Mouse (Mus musculus) heart, embryonic 13.5 days (tissue): ENCODE results near the gene Fbxo44. TPM values are rescaled to one million over a fixed set of nuclear protein-coding genes. Genes with fewer than 3 reads are reported as not detected.

ENCODE experiments used
- ATAC-seq: fragments of 200-750 bp; cut with Nextera tagmentation; 2 replicates; pipeline ENCODE4 v1.8.0; 2017; ENCODE audit warnings: moderate TSS enrichment; ENCODE audit not compliant: insufficient number of reproducible peaks, low FRiP score, low TSS enrichment; ENCODE audit errors: extremely low read depth
- H3K27ac ChIP-seq: fragments of 300-500 bp; sonication (generic); replicated peaks from 2 replicates; pipeline ENCODE4 v1.5.1; 2015; ENCODE audit warnings: moderate library complexity, mild to moderate bottlenecking, inconsistent platforms
- H3K27me3 ChIP-seq: fragments of 300-500 bp; sonication (generic); replicated peaks from 2 replicates; pipeline ENCODE4 v1.6.1; 2015; ENCODE audit warnings: mild to moderate bottlenecking, inconsistent platforms
- H3K36me3 ChIP-seq: fragments of 300-500 bp; sonication (generic); 2 replicates; pipeline ENCODE4 v1.6.1; 2015; ENCODE audit warnings: mild to moderate bottlenecking, inconsistent platforms
- H3K4me1 ChIP-seq: fragments of 300-500 bp; sonication (generic); 2 replicates; pipeline ENCODE4 v1.6.1; 2015; ENCODE audit warnings: inconsistent platforms
- H3K4me2 ChIP-seq: fragments of 300-500 bp; sonication (generic); 2 replicates; pipeline ENCODE4 v1.6.1; 2015; ENCODE audit warnings: inconsistent platforms, mild to moderate bottlenecking, moderate library complexity
- H3K4me3 ChIP-seq: fragments of 300-500 bp; sonication (generic); 2 replicates; pipeline ENCODE4 v1.5.1; 2015; ENCODE audit warnings: moderate library complexity, mild to moderate bottlenecking, inconsistent platforms
- H3K9ac ChIP-seq: fragments of 300-500 bp; sonication (generic); 2 replicates; pipeline ENCODE4 v1.6.1; 2015; ENCODE audit warnings: inconsistent platforms, mild to moderate bottlenecking, moderate library complexity
- H3K9me3 ChIP-seq: fragments of 300-500 bp; sonication (generic); 2 replicates; pipeline ENCODE4 v1.6.1; 2016; ENCODE audit warnings: inconsistent platforms
- WGBS: fragments of 180-500 bp; shearing (Covaris S2); methylation state at CpG from one replicate; pipeline ENCODE4 v1.1.7; 2015; ENCODE audit warnings: mixed read lengths; 5-methylcytosine and 5-hydroxymethylcytosine counted together
- polyA plus RNA-seq: library from polyadenylated mRNA; unstranded; fragments of >200 nt; fragmentation: Nextera tagmentation; extraction: Ambion mirVana; gene quantifications from 2 replicates; pipeline ENCODE4 v1.2.1, GENCODE M21; 2015

The Fbxo44 gene
- polyA plus RNA-seq, 1 experiment from 2014 or later = 20.9 TPM

DNA sequence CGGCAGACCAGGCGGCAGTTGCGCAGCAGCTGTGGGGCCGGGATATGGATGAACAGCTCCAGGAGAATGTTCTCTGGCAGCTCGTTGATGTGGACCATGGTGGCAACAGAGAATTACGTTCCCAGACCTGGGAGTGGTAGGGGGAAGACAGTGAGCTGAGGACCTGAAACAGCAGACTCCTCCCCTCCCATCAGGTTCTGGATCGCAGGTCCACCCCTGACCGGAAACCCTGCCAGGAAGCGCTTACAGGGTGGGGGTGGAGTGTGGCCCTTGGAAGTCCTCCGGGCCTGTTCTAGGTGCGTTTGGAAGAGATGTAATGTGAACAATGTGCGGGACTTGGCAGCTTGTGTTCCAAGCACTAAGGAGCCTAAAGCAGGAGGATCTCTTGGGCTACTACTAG is 10.7 kb downstream of the Fbxo44 start:
- ATAC-seq = no peak
- WGBS = 42% methylated on average over 12 of the region's 12 CpGs
- peaks cover 15% of the 10 kb centered on the region for H3K4me1 ChIP-seq
- H3K27ac ChIP-seq = no peak overlapping the region
- H3K4me2 ChIP-seq = peak overlapping the region; percentile 82
- no peaks in the 10 kb centered on the region for H3K9me3 ChIP-seq
- H3K36me3 ChIP-seq = peaks cover 50% of the 10 kb centered on the region
- H3K4me3 ChIP-seq = peak overlapping the region; percentile 68
- peaks cover 8% of the 10 kb centered on the region; the same call in 1 of the 2 replicates for H3K27me3 ChIP-seq
- H3K9ac ChIP-seq = 0 out of 2 replicates have a peak overlapping the region, but pooled peaks have one; percentile 44

DNA sequence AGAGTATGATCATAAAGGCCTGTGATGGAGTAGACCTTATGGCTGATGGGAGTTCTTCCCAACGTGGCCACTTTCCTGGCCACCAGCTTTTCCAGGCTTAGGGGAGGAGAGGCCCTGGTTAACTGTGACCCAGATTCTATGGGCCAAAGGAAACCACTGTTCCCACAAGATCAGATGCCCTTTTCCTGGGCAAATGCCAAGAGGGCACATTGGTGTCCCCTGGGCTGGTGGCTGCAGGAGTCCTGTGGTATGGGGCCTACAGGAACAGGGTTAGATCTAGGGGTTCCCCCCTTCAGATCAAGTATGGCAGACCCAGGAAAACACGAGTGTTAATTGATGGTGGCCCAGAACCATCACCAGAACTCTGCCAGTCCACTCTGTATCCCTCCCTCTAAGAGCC is 12.6 kb downstream of the Fbxo44 start:
- H3K27me3 ChIP-seq = peaks cover 8% of the 10 kb centered on the region; the same call in 1 of the 2 replicates
- WGBS = 78% methylated on average over 2 of the region's 2 CpGs

DNA sequence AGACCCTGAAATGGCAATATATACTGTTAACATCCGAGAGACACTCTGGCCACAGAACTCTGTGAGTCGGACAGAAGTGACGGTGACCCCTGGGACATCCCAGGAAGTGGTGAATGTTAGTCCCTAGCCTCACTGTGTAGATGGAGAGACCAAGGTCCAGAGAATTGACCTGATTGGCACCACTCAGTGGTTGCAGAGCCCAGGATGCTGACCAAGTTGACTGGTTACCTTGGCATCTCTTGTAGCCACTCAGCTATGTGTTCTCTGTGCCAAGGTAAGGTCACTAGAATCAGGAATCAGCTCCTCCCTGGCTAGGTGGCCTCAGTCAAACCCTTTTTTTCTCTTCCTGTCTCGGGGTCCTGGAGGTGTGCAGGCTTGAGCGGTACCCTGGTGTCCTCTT is 16.6 kb downstream of the Fbxo44 start:
- no peak for ATAC-seq
- Histone ChIP-seq H3K4me3 (no peak overlapping the region), H3K4me2 (no peak overlapping the region), H3K27ac (no peak overlapping the region), H3K4me1 (peaks cover 11% of the 10 kb centered on the region; the same call in 1 of the 2 replicates), H3K27me3 (peaks cover 10% of the 10 kb centered on the region), H3K36me3 (peaks cover 40% of the 10 kb centered on the region), H3K9ac (no peak overlapping the region), H3K9me3 (no peaks in the 10 kb centered on the region)
- 78% methylated on average over 5 of the region's 5 CpGs for WGBS

More for the DNA sequence above, 12.6 kb downstream of the Fbxo44 start:
- H3K4me3 ChIP-seq = no peak overlapping the region
- H3K4me2 ChIP-seq = no peak overlapping the region
- no peak overlapping the region for H3K27ac ChIP-seq
- no peak overlapping the region for H3K9ac ChIP-seq
- H3K9me3 ChIP-seq = no peaks in the 10 kb centered on the region
- peaks cover 15% of the 10 kb centered on the region for H3K4me1 ChIP-seq
- ATAC-seq = no peak
- H3K36me3 ChIP-seq = peaks cover 45% of the 10 kb centered on the region

DNA sequence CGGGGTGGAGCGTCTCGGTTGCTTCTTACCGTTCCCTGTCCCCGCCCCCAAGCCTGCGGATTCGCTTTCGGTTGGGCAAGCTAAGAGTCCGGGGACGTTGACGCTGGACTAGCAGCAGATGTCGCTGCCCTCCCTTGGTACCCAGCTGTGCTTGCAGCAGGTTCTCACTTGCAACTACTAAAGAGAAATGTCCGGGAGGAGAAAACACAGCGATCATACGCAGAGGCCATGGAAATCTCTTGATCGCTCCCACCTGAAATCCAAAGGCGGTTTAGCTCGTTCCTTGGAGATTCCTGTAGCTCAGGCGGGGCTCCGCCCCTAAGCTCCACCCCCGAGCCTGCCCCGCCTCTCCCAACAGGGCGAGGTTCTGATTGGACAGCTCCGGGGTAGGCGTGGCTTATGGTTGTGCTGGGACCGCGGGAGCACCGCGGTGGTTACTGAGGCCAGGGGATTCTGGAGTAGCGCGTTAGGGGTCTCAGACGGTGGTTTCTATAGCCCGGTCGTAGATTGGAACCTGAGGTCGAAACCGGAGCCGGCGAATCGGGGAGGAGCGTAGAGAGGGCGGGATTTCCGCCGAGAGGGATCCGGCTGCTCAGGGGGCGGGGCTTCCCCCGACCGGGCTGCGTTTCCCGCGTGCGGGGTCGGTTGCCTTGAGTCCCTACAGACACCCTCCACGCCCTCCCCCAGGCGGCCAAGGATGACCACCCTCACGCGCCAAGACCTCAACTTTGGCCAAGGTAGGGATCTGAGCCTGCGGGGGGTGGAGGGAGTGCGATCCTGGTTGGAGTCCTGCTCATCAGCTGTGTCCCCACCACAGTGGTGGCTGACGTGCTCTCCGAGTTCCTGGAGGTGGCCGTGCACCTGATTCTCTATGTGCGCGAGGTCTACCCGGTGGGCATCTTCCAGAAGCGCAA is 19.9 kb downstream of the Fbxo44 start:
- under 1% methylated on average over 65 of the region's 65 CpGs for WGBS
- peak overlapping the region; percentile 95 for H3K4me2 ChIP-seq
- H3K9ac ChIP-seq = peak overlapping the region; percentile 87
- H3K27me3 ChIP-seq = peaks cover 29% of the 10 kb centered on the region
- H3K4me1 ChIP-seq = peaks cover 11% of the 10 kb centered on the region; the same call in 1 of the 2 replicates
- peak; percentile 89 for ATAC-seq
- no peaks in the 10 kb centered on the region for H3K9me3 ChIP-seq
- peaks cover 14% of the 10 kb centered on the region for H3K36me3 ChIP-seq
- H3K4me3 ChIP-seq = peak overlapping the region; percentile 80
- peak overlapping the region; percentile 85 for H3K27ac ChIP-seq

DNA sequence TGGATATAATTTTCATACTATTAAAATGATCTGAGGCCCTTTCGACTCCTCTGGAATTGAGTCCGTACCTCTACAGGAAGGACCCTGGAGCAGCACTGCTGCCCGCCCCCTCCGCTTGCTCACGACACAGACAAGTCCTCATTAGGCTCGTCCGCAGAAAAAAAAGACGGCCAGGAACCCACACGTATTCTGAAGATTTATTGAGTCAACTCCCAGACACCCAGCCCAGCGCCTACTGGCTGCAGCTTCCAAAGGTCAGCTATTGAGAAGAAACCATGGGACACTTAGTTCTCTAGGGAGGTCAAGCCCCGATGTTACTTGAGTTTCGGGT is 20.6 kb downstream of the Fbxo44 start:
- H3K27ac ChIP-seq = no peak overlapping the region
- no peaks in the 10 kb centered on the region for H3K9me3 ChIP-seq
- under 1% methylated on average over 12 of the region's 12 CpGs for WGBS
- H3K36me3 ChIP-seq = peaks cover 8% of the 10 kb centered on the region; the same call in 1 of the 2 replicates
- peaks cover 34% of the 10 kb centered on the region for H3K27me3 ChIP-seq
- peak overlapping the region; percentile 87 for H3K9ac ChIP-seq
- peak overlapping the region; percentile 80 for H3K4me3 ChIP-seq
- no peak for ATAC-seq
- peaks cover 11% of the 10 kb centered on the region; the same call in 1 of the 2 replicates for H3K4me1 ChIP-seq
- peak overlapping the region; percentile 95 for H3K4me2 ChIP-seq

DNA sequence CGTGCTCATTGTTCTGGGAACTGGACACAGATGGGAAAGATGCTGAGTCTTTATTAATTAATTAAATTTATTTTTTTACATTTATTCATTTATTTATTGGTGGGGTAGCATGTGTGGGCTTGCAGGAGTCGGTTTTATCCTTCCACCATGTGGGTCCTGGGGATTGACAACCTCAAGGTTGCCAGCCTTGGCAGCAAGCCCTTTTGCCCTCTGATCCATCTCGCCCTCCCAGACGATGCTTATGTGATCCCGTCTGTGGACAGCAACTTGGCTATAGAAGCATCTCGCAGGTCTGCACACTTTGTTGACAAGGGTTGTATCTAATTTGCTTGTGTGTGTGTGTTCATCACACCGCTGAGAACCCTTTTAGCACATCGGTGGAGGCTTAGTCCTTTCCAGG is 22.8 kb downstream of the Fbxo44 start:
- peaks cover 11% of the 10 kb centered on the region; the same call in 1 of the 2 replicates for H3K4me1 ChIP-seq
- no peak overlapping the region for H3K9ac ChIP-seq
- WGBS = 58% methylated on average over 8 of the region's 8 CpGs
- H3K4me3 ChIP-seq = no peak overlapping the region
- H3K9me3 ChIP-seq = no peaks in the 10 kb centered on the region
- ATAC-seq = no peak
- H3K27me3 ChIP-seq = peaks cover 52% of the 10 kb centered on the region
- no peak overlapping the region for H3K4me2 ChIP-seq
- no peak overlapping the region for H3K27ac ChIP-seq
- no peaks in the 10 kb centered on the region for H3K36me3 ChIP-seq

DNA sequence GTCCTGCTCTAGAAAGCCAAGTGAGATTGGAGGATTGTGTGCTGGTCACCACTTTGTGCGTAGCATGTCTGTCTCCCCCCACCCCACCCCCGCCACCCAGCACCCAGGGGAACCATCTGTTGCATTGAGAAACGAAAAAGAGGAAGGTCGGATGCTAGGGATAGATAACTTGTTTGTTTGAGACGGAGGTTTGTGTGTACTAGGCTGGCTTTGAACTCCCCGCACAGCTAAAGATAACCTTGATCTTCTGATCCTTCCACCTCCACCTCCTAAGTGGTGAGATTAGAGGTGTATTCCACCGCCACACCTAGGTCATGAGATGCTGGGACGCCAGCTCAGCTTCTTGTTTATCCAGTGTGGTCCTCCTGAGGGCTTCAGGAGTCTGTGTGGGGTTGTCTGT is 25.3 kb downstream of the Fbxo44 start:
- 62% methylated on average over 8 of the region's 8 CpGs for WGBS
- Histone ChIP-seq H3K27me3 (peaks cover 77% of the 10 kb centered on the region), H3K27ac (no peak overlapping the region), H3K9ac (no peak overlapping the region), H3K36me3 (no peaks in the 10 kb centered on the region), H3K4me3 (no peak overlapping the region), H3K9me3 (no peaks in the 10 kb centered on the region), H3K4me1 (peaks cover 22% of the 10 kb centered on the region), H3K4me2 (no peak overlapping the region)
- ATAC-seq = no peak

DNA sequence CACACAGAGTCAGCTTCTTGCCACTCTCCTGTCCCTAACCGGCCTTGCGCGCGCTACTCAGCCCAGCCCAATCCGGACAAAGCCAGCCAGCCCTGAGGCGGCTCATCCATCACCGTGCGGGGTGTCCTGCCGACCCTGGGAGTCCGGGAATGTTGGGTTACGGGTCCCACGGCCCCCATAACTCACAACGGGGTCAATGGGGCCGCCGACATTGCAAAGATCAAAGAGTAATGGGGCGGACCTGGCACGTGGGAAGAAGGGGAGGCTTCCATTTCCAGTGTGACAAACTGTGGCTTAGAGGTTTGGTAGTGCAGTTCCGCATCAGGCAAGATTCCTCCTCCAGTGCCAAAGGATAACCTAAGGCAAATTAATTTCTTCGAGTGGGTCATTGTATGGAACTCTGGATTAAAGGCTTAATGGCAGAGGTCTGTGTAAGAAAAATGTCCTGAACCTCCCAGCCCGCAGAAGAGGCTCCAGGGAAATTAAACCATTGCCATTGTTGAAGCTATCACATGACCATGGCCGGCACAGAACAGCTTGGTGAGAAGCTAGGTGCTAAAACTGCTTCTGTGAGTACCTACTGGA is 28.7 kb downstream of the Fbxo44 start:
- H3K4me3 ChIP-seq = peak overlapping the region; percentile 63
- 2% methylated on average over 21 of the region's 21 CpGs for WGBS
- peak overlapping the region; percentile 96 for H3K4me2 ChIP-seq
- ATAC-seq = no peak
- H3K36me3 ChIP-seq = no peaks in the 10 kb centered on the region
- H3K9me3 ChIP-seq = no peaks in the 10 kb centered on the region
- H3K27ac ChIP-seq = no peak overlapping the region
- peaks cover 16% of the 10 kb centered on the region for H3K4me1 ChIP-seq
- H3K27me3 ChIP-seq = peaks cover 83% of the 10 kb centered on the region
- H3K9ac ChIP-seq = no peak overlapping the region; the same call in 1 of the 2 replicates

DNA sequence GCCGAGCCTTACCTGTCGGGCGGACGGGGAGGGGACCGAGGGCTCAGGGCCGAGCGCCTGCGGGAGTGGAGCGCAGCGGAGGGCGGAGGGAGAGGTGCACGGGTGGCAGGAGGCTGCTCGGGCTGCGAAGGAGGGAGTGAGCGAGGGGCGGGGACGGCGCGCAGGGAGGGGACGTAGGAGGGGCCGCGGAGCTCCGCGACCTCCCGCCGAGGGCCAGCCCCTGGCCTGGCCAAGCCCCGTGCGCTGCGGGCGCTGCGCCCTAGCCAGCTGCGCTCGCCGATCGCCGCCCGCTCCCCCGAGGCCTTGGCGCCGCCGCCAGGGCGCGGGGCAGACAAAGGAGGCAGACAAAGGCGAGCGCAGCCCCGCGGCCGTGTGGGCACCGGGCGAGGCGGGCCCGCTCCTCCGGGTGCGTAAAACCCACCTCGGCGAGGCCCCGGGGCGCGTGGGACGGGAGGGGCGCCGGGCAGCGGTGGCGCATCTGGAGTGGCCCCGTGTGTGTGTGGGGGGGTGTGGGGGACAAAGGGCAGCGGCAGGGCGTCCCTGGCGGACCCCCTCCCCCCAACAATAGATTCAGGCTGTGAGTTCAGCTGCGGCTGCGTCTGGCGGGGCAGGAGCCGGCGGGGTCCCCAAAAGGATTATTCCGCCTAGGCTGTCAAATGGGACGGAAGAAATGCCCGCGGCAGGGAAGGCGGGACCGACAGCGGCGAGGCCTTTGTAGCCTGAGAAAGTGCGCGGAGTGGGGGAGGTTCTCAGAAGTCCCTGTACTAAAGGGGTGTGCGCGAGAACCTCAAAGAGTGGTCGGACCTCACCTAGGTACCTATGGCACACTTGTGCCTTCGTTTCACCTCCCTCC is 29.5 kb downstream of the Fbxo44 start, which contains the start of gene Draxin:
Draxin (minus strand) TSS at position 138 of the 853 bp plus-strand sequence.
- 0 out of 2 replicates have a peak, but pooled peaks have one; percentile 38 for ATAC-seq
- Histone ChIP-seq H3K27me3 (peaks cover 91% of the 10 kb centered on the region), H3K9ac (peak within 1 kb of the TSS; percentile 77), H3K4me3 (peak within 1 kb of the TSS; percentile 63), H3K36me3 (no peaks in the 10 kb centered on the region), H3K27ac (no peak within 1 kb of the TSS), H3K4me2 (peak within 1 kb of the TSS; percentile 96), H3K9me3 (no peaks in the 10 kb centered on the region), H3K4me1 (peaks cover 16% of the 10 kb centered on the region)
- WGBS = under 1% methylated on average over 80 of the region's 87 CpGs

DNA sequence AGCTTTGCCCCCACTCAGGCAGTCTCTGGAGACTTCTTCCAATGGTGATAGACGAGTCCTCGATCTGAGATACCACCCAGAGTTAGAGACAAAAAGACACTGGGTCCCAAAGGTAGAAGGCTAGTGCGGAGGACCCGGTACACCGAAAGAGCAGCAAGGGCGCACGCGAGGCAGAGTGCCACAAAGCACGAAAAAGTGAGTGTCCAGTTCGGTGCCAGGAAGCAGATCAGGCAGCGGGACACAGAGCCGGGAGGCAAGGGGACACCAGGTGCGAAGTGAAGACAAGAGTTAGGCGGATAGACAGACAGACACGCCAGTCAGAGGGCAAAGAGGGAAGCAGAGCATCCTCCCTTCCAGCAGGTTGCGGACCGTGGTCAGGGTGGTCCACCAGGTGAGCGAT is 30.1 kb downstream of the Fbxo44 start, which contains the start of gene Mad2l2:
Mad2l2 (plus strand) TSS at position 252 of the 400 bp plus-strand sequence.
- under 1% methylated on average over 18 of the region's 18 CpGs for WGBS
- Histone ChIP-seq H3K9ac (peak within 1 kb of the TSS; percentile 77), H3K4me2 (peak within 1 kb of the TSS; percentile 96), H3K4me3 (peak within 1 kb of the TSS; percentile 63), H3K36me3 (no peaks in the 10 kb centered on the region), H3K27me3 (peaks cover 95% of the 10 kb centered on the region), H3K27ac (no peak within 1 kb of the TSS), H3K4me1 (peaks cover 16% of the 10 kb centered on the region), H3K9me3 (no peaks in the 10 kb centered on the region)
- ATAC-seq = no peak

DNA sequence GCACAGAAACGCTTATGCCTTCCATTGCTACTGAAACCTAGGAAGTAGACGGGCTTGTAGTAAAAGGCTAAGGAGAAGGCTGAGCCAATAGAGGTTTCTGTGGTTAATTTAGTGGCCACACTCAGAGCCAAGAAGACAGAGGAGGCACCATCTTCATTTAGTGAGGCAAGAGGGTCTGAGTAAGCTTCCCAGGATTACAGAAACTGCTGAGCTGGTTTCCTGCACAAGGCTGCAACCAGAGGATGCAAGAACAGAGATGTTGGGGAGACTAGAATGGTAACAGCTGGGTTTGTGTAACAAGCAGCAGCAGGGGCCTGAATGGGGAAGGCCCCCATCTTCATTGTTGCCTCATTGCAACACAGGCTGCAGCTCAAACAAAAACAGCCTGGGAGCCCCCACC is 31.6 kb downstream of the Fbxo44 start:
- H3K27ac ChIP-seq = no peak overlapping the region
- no peaks in the 10 kb centered on the region for H3K36me3 ChIP-seq
- H3K4me2 ChIP-seq = no peak overlapping the region
- no peak overlapping the region for H3K9ac ChIP-seq
- H3K4me1 ChIP-seq = peaks cover 16% of the 10 kb centered on the region
- peaks cover 93% of the 10 kb centered on the region for H3K27me3 ChIP-seq
- 70% methylated on average over 2 of the region's 2 CpGs for WGBS
- H3K4me3 ChIP-seq = no peak overlapping the region
- ATAC-seq = no peak
- no peaks in the 10 kb centered on the region for H3K9me3 ChIP-seq
